Mouse (Mus musculus) intestine, embryonic 14.5 days (tissue): ENCODE data around the gene Atpif1. TPM values are rescaled to one million over a fixed set of nuclear protein-coding genes. Genes with fewer than 3 reads are reported as not detected.

Experiments used
- ATAC-seq: fragments of 200-750 bp; cut with Nextera tagmentation; replicated peaks from 2 replicates; pipeline ENCODE4 v1.8.0; 2017; ENCODE audit warnings: low read depth, moderate number of reproducible peaks, moderate TSS enrichment, moderate library complexity; ENCODE audit not compliant: low FRiP score, low TSS enrichment
- DNase-seq: peaks from one replicate; pipeline ENCODE4 v3.0.0-alpha.2; 2018; ENCODE audit warnings: low spot score
- H3K27ac ChIP-seq: fragments of 300-500 bp; sonication (generic); 2 replicates; pipeline ENCODE4 v1.5.1; 2014; ENCODE audit warnings: low read depth, mild to moderate bottlenecking, control low read depth
- H3K27me3 ChIP-seq: fragments of 300-500 bp; sonication (generic); replicated peaks from 2 replicates; pipeline ENCODE4 v1.6.1; 2014; ENCODE audit warnings: low read length, control low read depth; ENCODE audit not compliant: control insufficient read depth, insufficient read depth
- H3K36me3 ChIP-seq: fragments of 300-500 bp; sonication (generic); 2 replicates; pipeline ENCODE4 v1.6.1; 2014; ENCODE audit warnings: low read length, control low read depth; ENCODE audit not compliant: control insufficient read depth, insufficient read depth
- H3K4me1 ChIP-seq: fragments of 300-500 bp; sonication (generic); replicated peaks from 2 replicates; pipeline ENCODE4 v1.6.1; 2014; ENCODE audit warnings: low read length, control low read depth, mixed read lengths; ENCODE audit not compliant: control insufficient read depth, insufficient read depth
- H3K4me2 ChIP-seq: fragments of 300-500 bp; sonication (generic); 2 replicates; pipeline ENCODE4 v1.6.1; 2014; ENCODE audit warnings: low read length
- H3K4me3 ChIP-seq: fragments of 300-500 bp; sonication (generic); 2 replicates; pipeline ENCODE4 v1.5.1; 2014; ENCODE audit warnings: low read depth, low read length, control low read depth, mixed read lengths
- H3K9ac ChIP-seq: fragments of 300-500 bp; sonication (generic); 2 replicates; pipeline ENCODE4 v1.6.1; 2014; ENCODE audit warnings: mild to moderate bottlenecking, low read length
- H3K9me3 ChIP-seq: fragments of 300-500 bp; sonication (generic); 2 replicates; pipeline ENCODE4 v1.6.1; 2016; ENCODE audit warnings: low read length, control low read depth; ENCODE audit not compliant: control insufficient read depth
- WGBS: fragments of 180-500 bp; shearing (Covaris S2); extraction: QIAGEN DNeasy Blood & Tissue Kit; methylation state at CpG from one replicate; pipeline ENCODE4 v1.1.7; 2014; 5-methylcytosine and 5-hydroxymethylcytosine counted together
- polyA plus RNA-seq: library from polyadenylated mRNA; unstranded; fragments of >200 nt; fragmentation: Nextera tagmentation; extraction: Ambion mirVana; gene quantifications from 2 replicates; pipeline ENCODE4 v1.2.1, GENCODE M21; 2014

Atpif1 gene
- polyA plus RNA-seq, 1 experiment from 2014 or later: 1,370 TPM

- ATAC-seq: peak; percentile 21; the same call in 1 of the 2 replicates
- Histone ChIP-seq H3K4me3 (peak overlapping the region; percentile 73), H3K9ac (peak overlapping the region; percentile 87), H3K9me3 (no peaks in the 10 kb centered on the region), H3K4me2 (peak overlapping the region; percentile 77), H3K27ac (peak overlapping the region; percentile 94), H3K4me1 (peaks cover 20% of the 10 kb centered on the region), H3K27me3 (no peaks in the 10 kb centered on the region), H3K36me3 (peaks cover 17% of the 10 kb centered on the region)
- WGBS: 13% methylated on average over 5 of the region's 5 CpGs
- DNase-seq: no peak
These were observed 963 bp downstream of the Atpif1 start for GRCm38 (mm10) chr4:132532496-132532895.

- H3K9ac ChIP-seq: no peak overlapping the region
- H3K36me3 ChIP-seq: peaks cover 17% of the 10 kb centered on the region
- peaks cover 10% of the 10 kb centered on the region for H3K4me1 ChIP-seq
- no peak overlapping the region for H3K4me3 ChIP-seq
- WGBS: 89% methylated on average over 20 of the region's 20 CpGs
- DNase-seq (no peak), ATAC-seq (no peak)
- no peaks in the 10 kb centered on the region for H3K27me3 ChIP-seq
- H3K9me3 ChIP-seq: no peaks in the 10 kb centered on the region
- no peak overlapping the region for H3K27ac ChIP-seq
- H3K4me2 ChIP-seq: no peak overlapping the region
These were observed 3.2 kb downstream of the Atpif1 start for GRCm38 (mm10) chr4:132530033-132530804.

- no peak for DNase-seq
- H3K36me3 ChIP-seq: peaks cover 17% of the 10 kb centered on the region
- H3K9ac ChIP-seq: no peak overlapping the region
- no peak overlapping the region for H3K27ac ChIP-seq
- no peaks in the 10 kb centered on the region for H3K9me3 ChIP-seq
- H3K4me1 ChIP-seq: peaks cover 18% of the 10 kb centered on the region
- no peak overlapping the region for H3K4me2 ChIP-seq
- no peak overlapping the region for H3K4me3 ChIP-seq
- no peaks in the 10 kb centered on the region for H3K27me3 ChIP-seq
- ATAC-seq: no peak
- 80% methylated on average over 4 of the region's 4 CpGs for WGBS
These were observed 4.1 kb downstream of the Atpif1 start for GRCm38 (mm10) chr4:132529344-132529743.

GRCm38 (mm10) chr4:132527917-132528522 lies 5.4 kb downstream of the Atpif1 start:
- ATAC-seq (no peak), DNase-seq (no peak)
- Histone ChIP-seq H3K4me3 (no peak overlapping the region), H3K4me2 (no peak overlapping the region), H3K9me3 (no peaks in the 10 kb centered on the region), H3K4me1 (peaks cover 19% of the 10 kb centered on the region), H3K27me3 (no peaks in the 10 kb centered on the region), H3K27ac (no peak overlapping the region), H3K9ac (no peak overlapping the region), H3K36me3 (peaks cover 17% of the 10 kb centered on the region)
- WGBS: 92% methylated on average over 8 of the region's 8 CpGs

- Histone ChIP-seq H3K36me3 (peaks cover 17% of the 10 kb centered on the region), H3K4me2 (no peak overlapping the region), H3K4me1 (peaks cover 11% of the 10 kb centered on the region; the same call in 1 of the 2 replicates), H3K4me3 (no peak overlapping the region), H3K27ac (no peak overlapping the region), H3K9ac (no peak overlapping the region), H3K9me3 (no peaks in the 10 kb centered on the region), H3K27me3 (no peaks in the 10 kb centered on the region)
- ATAC-seq (no peak), DNase-seq (no peak)
- 62% methylated on average over 2 of the region's 2 CpGs for WGBS
These were observed 6.8 kb downstream of the Atpif1 start for GRCm38 (mm10) chr4:132526678-132527077.

GRCm38 (mm10) chr4:132524808-132525207 lies 8.7 kb downstream of the Atpif1 start:
- Histone ChIP-seq H3K4me1 (peaks cover 11% of the 10 kb centered on the region; the same call in 1 of the 2 replicates), H3K4me2 (no peak overlapping the region), H3K27me3 (no peaks in the 10 kb centered on the region), H3K36me3 (peaks cover 5% of the 10 kb centered on the region), H3K4me3 (no peak overlapping the region), H3K9ac (no peak overlapping the region), H3K27ac (no peak overlapping the region), H3K9me3 (no peaks in the 10 kb centered on the region)
- DNase-seq (no peak), ATAC-seq (no peak)
- 50% methylated on average over 6 of the region's 6 CpGs for WGBS

- 24% methylated on average over 11 of the region's 11 CpGs for WGBS
- H3K4me3 ChIP-seq: no peak overlapping the region
- peaks cover 11% of the 10 kb centered on the region; the same call in 1 of the 2 replicates for H3K4me1 ChIP-seq
- H3K9ac ChIP-seq: no peak overlapping the region
- no peaks in the 10 kb centered on the region for H3K27me3 ChIP-seq
- H3K27ac ChIP-seq: 0 out of 2 replicates have a peak overlapping the region, but pooled peaks have one; percentile 8
- no peaks in the 10 kb centered on the region for H3K9me3 ChIP-seq
- H3K4me2 ChIP-seq: no peak overlapping the region
- H3K36me3 ChIP-seq: peaks cover under 1% of the 10 kb centered on the region; the same call in 1 of the 2 replicates
- no peak for DNase-seq
- ATAC-seq: no peak
These were observed 9.1 kb downstream of the Atpif1 start for GRCm38 (mm10) chr4:132524321-132524741.

GRCm38 (mm10) chr4:132519188-132519587 lies 14.3 kb downstream of the Atpif1 start:
- ATAC-seq: no peak
- no peak overlapping the region for H3K4me3 ChIP-seq
- WGBS: 87% methylated on average over 3 of the region's 3 CpGs

More at GRCm38 (mm10) chr4:132519188-132519587, 14.3 kb downstream of the Atpif1 start:
- Histone ChIP-seq H3K4me1 (peaks cover 1% of the 10 kb centered on the region; the same call in 1 of the 2 replicates), H3K27ac (no peak overlapping the region), H3K9ac (no peak overlapping the region), H3K27me3 (no peaks in the 10 kb centered on the region), H3K36me3 (no peaks in the 10 kb centered on the region), H3K9me3 (no peaks in the 10 kb centered on the region), H3K4me2 (no peak overlapping the region)
- DNase-seq: no peak
